Mouse (Mus musculus) intestine, postnatal 0 days (tissue): ENCODE data around the gene Hsf2bp. TPM values are rescaled to one million over a fixed set of nuclear protein-coding genes. Genes with fewer than 3 reads are reported as not detected.

Experiments
- ATAC-seq: fragments of 200-750 bp; cut with Nextera tagmentation; 2 replicates; pipeline ENCODE4 v1.8.0; 2017; ENCODE audit warnings: mild to moderate bottlenecking, moderate TSS enrichment, moderate library complexity
- H3K27ac ChIP-seq: fragments of 300-500 bp; sonication (generic); 2 replicates; pipeline ENCODE4 v1.5.1; 2014; ENCODE audit warnings: mild to moderate bottlenecking, low read depth, low read length, moderate library complexity
- H3K27me3 ChIP-seq: fragments of 300-500 bp; sonication (generic); replicated peaks from 2 replicates; pipeline ENCODE4 v1.6.1; 2014; ENCODE audit warnings: low read length, mixed read lengths; ENCODE audit not compliant: control insufficient read depth, insufficient read depth
- H3K36me3 ChIP-seq: fragments of 300-500 bp; sonication (generic); 2 replicates; pipeline ENCODE4 v1.6.1; 2014; ENCODE audit warnings: mild to moderate bottlenecking, moderate library complexity; ENCODE audit not compliant: control insufficient read depth, insufficient read depth
- H3K4me1 ChIP-seq: fragments of 300-500 bp; sonication (generic); replicated peaks from 2 replicates; pipeline ENCODE4 v1.6.1; 2014; ENCODE audit warnings: antibody characterized with exemption, low read length, mixed read lengths; ENCODE audit not compliant: control insufficient read depth, insufficient read depth
- H3K4me2 ChIP-seq: fragments of 300-500 bp; sonication (generic); replicated peaks from 2 replicates; pipeline ENCODE4 v1.6.1; 2014; ENCODE audit warnings: low read depth, mild to moderate bottlenecking, moderate library complexity
- H3K4me3 ChIP-seq: fragments of 300-500 bp; sonication (generic); 2 replicates; pipeline ENCODE4 v1.5.1; 2014; ENCODE audit warnings: low read depth, low read length
- H3K9ac ChIP-seq: fragments of 300-500 bp; sonication (generic); 2 replicates; pipeline ENCODE4 v1.6.1; 2014; ENCODE audit warnings: mild to moderate bottlenecking, low read depth, low read length
- H3K9me3 ChIP-seq: fragments of 300-500 bp; sonication (generic); 2 replicates; pipeline ENCODE4 v1.6.1; 2016; ENCODE audit warnings: mixed run types; ENCODE audit not compliant: control insufficient read depth
- CTCF ChIP-seq: sonication (generic); IDR thresholded peaks from 2 replicates; pipeline ENCODE4 v1.5.1; 2016; ENCODE audit warnings: low read depth, mild to moderate bottlenecking, control low read depth, antibody characterized with exemption, moderate library complexity
- WGBS: fragments of 180-500 bp; shearing (Covaris S2); extraction: QIAGEN DNeasy Blood & Tissue Kit; methylation state at CpG from one replicate; pipeline ENCODE4 v1.1.7; 2014; 5-methylcytosine and 5-hydroxymethylcytosine counted together
- polyA plus RNA-seq: library from polyadenylated mRNA; unstranded; fragments of >200 nt; fragmentation: Nextera tagmentation; extraction: Ambion mirVana; gene quantifications from 2 replicates; pipeline ENCODE4 v1.2.1, GENCODE M21; 2015

The Hsf2bp gene
- polyA plus RNA-seq, 1 experiment from 2014 or later: 4.1 TPM

GRCm38 (mm10) chr17:31924229-31924628 is 111.9 kb downstream of the Hsf2bp start:
- Histone ChIP-seq H3K4me1 (no peaks in the 10 kb centered on the region), H3K27me3 (no peaks in the 10 kb centered on the region), H3K9me3 (no peaks in the 10 kb centered on the region), H3K4me2 (no peak overlapping the region), H3K4me3 (no peak overlapping the region), H3K9ac (no peak overlapping the region), H3K27ac (no peak overlapping the region), H3K36me3 (no peaks in the 10 kb centered on the region)
- ATAC-seq: no peak
- 67% methylated on average over 4 of the region's 4 CpGs for WGBS
- no peak for TF ChIP-seq CTCF

DNA sequence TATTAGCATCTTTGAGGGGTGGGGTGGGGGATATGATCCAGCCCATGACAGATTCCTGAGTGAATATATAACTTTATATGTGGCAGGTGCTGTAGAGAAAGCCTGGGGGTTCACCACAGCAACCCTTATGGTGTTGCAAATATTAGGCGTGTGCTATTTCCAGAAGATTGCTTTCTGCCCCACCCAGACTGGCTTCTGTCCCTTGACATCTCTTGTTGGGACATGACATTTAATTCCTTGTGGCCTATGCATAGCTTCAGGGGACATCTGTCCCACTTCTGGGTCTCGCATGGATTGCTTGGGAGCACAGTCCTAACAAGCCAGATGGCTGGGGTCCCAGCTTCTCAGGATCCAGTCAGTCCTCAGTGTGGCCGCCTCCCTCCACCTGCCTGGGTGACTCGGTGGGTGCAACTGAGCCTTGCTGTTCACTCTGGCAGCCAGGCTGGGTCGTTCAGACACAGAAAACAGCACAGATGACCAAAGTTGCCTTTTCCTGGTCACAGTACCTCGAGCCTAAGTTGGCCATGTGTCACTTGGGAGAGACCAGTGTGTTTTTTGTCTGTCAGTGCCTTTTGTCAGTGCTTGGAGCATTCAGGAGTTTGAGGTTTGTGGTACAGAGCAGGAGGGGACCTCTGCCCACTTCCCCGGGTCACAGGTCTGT is 112.7 kb downstream of the Hsf2bp start:
- Histone ChIP-seq H3K4me2 (no peak overlapping the region), H3K4me3 (no peak overlapping the region), H3K36me3 (no peaks in the 10 kb centered on the region), H3K27ac (no peak overlapping the region), H3K9ac (no peak overlapping the region), H3K4me1 (no peaks in the 10 kb centered on the region), H3K9me3 (no peaks in the 10 kb centered on the region), H3K27me3 (no peaks in the 10 kb centered on the region)
- no peak for ATAC-seq
- WGBS: 81% methylated on average over 7 of the region's 7 CpGs
- no peak for TF ChIP-seq CTCF

- no peak overlapping the region for H3K27ac ChIP-seq
Observed at GRCm38 (mm10) chr17:31920589-31921190, 115.5 kb downstream of the Hsf2bp start.

DNA sequence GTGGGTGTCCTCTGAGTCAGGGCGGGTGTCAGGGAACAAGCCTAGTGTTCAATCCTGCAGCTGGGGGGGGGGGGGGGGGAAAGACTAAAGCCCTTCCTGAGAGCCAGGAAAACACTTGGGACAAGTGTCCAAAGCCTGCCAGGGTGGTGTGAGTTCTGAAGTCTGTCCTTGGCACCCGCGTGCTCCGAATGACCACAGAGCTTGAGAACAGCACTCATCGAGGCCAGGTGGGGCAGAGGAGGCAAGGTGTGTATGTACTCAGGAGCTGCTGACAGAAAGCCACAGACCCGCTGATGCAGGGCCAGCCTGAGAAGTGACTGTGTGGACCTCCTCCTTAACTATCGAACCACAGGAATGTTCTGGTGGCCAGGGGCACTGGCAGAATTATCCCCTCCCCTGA is 116.5 kb downstream of the Hsf2bp start:
- no peaks in the 10 kb centered on the region for H3K27me3 ChIP-seq
- H3K27ac ChIP-seq: no peak overlapping the region
- H3K36me3 ChIP-seq: no peaks in the 10 kb centered on the region
- no peaks in the 10 kb centered on the region for H3K9me3 ChIP-seq
- H3K4me2 ChIP-seq: no peak overlapping the region
- no peak for ATAC-seq
- H3K4me1 ChIP-seq: no peaks in the 10 kb centered on the region
- no peak overlapping the region for H3K9ac ChIP-seq
- H3K4me3 ChIP-seq: no peak overlapping the region
- no peak for TF ChIP-seq CTCF
- WGBS: 72% methylated on average over 7 of the region's 7 CpGs

More at GRCm38 (mm10) chr17:31920589-31921190, 115.5 kb downstream of the Hsf2bp start:
- ATAC-seq: no peak
- H3K36me3 ChIP-seq: no peaks in the 10 kb centered on the region
- 45% methylated on average over 9 of the region's 9 CpGs for WGBS
- no peak for TF ChIP-seq CTCF
- H3K4me2 ChIP-seq: no peak overlapping the region
- no peaks in the 10 kb centered on the region for H3K27me3 ChIP-seq
- no peak overlapping the region for H3K9ac ChIP-seq
- no peaks in the 10 kb centered on the region for H3K4me1 ChIP-seq
- H3K4me3 ChIP-seq: no peak overlapping the region
- no peaks in the 10 kb centered on the region for H3K9me3 ChIP-seq

DNA sequence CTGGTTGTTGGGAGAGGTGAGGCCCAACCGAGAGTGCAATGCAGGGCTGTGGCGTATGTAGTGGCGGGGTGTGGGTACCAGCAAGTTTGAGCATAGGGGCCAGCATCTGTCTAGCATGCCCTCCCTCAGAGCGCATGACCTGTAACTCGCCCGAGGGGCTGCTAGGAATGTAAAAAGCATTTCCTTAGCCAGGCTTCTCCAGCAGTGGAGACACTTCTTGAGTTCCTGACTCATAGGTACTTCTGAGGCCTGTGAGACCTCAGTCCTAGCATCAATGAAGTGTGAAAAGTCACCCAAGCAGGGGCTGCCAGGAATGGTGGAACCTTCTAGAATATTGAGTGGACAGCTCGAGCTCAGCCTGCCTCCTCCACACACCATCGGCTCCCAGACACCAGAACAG is 117.8 kb downstream of the Hsf2bp start:
- Histone ChIP-seq H3K27me3 (no peaks in the 10 kb centered on the region), H3K27ac (no peak overlapping the region), H3K36me3 (no peaks in the 10 kb centered on the region), H3K4me2 (no peak overlapping the region), H3K4me3 (no peak overlapping the region), H3K9ac (no peak overlapping the region), H3K9me3 (no peaks in the 10 kb centered on the region), H3K4me1 (no peaks in the 10 kb centered on the region)
- 90% methylated on average over 8 of the region's 8 CpGs for WGBS
- no peak for TF ChIP-seq CTCF
- no peak for ATAC-seq

GRCm38 (mm10) chr17:31916461-31916775 is 119.7 kb downstream of the Hsf2bp start:
- no peak for TF ChIP-seq CTCF
- 73% methylated on average over 6 of the region's 6 CpGs for WGBS
- ATAC-seq: no peak
- H3K9ac ChIP-seq: no peak overlapping the region
- H3K27ac ChIP-seq: no peak overlapping the region
- no peak overlapping the region for H3K4me2 ChIP-seq
- H3K4me3 ChIP-seq: no peak overlapping the region
- H3K9me3 ChIP-seq: no peaks in the 10 kb centered on the region
- H3K27me3 ChIP-seq: no peaks in the 10 kb centered on the region
- H3K4me1 ChIP-seq: no peaks in the 10 kb centered on the region
- H3K36me3 ChIP-seq: no peaks in the 10 kb centered on the region
